8 mouse cellular contexts compared by ENCODE assay signal in genomic region chr9:23221976-23222375, GRCm38 (mm10). TPM values are rescaled to one million over a fixed set of nuclear protein-coding genes. Genes with fewer than 3 reads are reported as not detected.
DNase-seq lines count a peak whose midpoint lies in the region; ATAC-seq and TF ChIP-seq lines count a peak whose summit lies in the region.

No protein-coding gene starts in this region.

- 25% methylated on average over 5 of the region's 5 CpGs for WGBS in liver, embryonic 15.5 days (ENCODE audit: insufficient replicate concordance)

- ATAC-seq in liver, embryonic 15.5 days (ENCODE audit: insufficient read depth): no peak
- no peak for ATAC-seq in megakaryocyte progenitor cell, adult 5-6 weeks (replicated peaks; ENCODE audit: poor library complexity)

- intact Hi-C loops in gastrocnemius, adult 2 months (cut with DNase I): no loop called here

- no peaks in the 10 kb centered on the region for H3K36me3 ChIP-seq in liver, embryonic 15.5 days (replicated peaks)

- no peaks in the 10 kb centered on the region for H3K9me3 ChIP-seq in liver, embryonic 15.5 days (replicated peaks)

- DNase-seq in gastrocnemius, adult 2 months: no peak
- DNase-seq in gastrocnemius, adult 18-20 months (ENCODE audit: low spot score): no peak
- peak; percentile 15 for DNase-seq in right cerebral cortex, adult 18-20 months
- no peak for DNase-seq in right cerebral cortex, postnatal 4 days
- no peak for DNase-seq in embryo, embryonic 10 days (ENCODE audit: low spot score)
- no peak for DNase-seq in urinary bladder, postnatal 25 days (ENCODE audit: low spot score)

- no peak for TF ChIP-seq CTCF in gastrocnemius, adult 2 months (IDR thresholded peaks at IDR 0.05)

- H3K4me2 ChIP-seq in liver, embryonic 15.5 days: peak overlapping the region; percentile 70; the same call in 1 of the 2 replicates

- 0 out of 2 replicates have a peak overlapping the region, but pooled peaks have one; percentile 75 for H3K27ac ChIP-seq in gastrocnemius, adult 2 months
- no peak overlapping the region for H3K27ac ChIP-seq in liver, embryonic 15.5 days (replicated peaks)

- peaks cover 64% of the 10 kb centered on the region for H3K27me3 ChIP-seq in liver, embryonic 15.5 days

- peak overlapping the region; percentile 88 for H3K4me3 ChIP-seq in gastrocnemius, adult 2 months
- no peak overlapping the region for H3K4me3 ChIP-seq in liver, embryonic 15.5 days (replicated peaks)

- H3K9ac ChIP-seq in liver, embryonic 15.5 days: no peak overlapping the region

- no peaks in the 10 kb centered on the region; the same call in 1 of the 2 replicates for H3K4me1 ChIP-seq in liver, embryonic 15.5 days (replicated peaks)

RNA-seq across cellular contexts. Expression of gene Bmper, which starts 0.9 kb away (rescaled TPM):
- total RNA-seq in gastrocnemius, adult 2 months (2021): 1 to 10 TPM; 4.0 to 4.4 TPM
- total RNA-seq in gastrocnemius, adult 18-20 months (2021): 1 to 10 TPM; 2.3 to 3.8 TPM
- polyA plus RNA-seq in liver, embryonic 15.5 days (2015; fragmentation: Nextera tagmentation; extraction: Ambion mirVana): 0.37 and 0.38 TPM in 2 replicates
- not detected in 2 replicates for total RNA-seq in megakaryocyte progenitor cell, adult 5-6 weeks (2015)
- not detected in 2 replicates for total RNA-seq in megakaryocyte progenitor cell, adult 5-6 weeks (2017)
